Mouse (Mus musculus) skeletal muscle tissue, postnatal 0 days (tissue): Measurements from ENCODE around the gene Hcrt. TPM values are rescaled to one million over a fixed set of nuclear protein-coding genes. Genes with fewer than 3 reads are reported as not detected.

ENCODE experiments used
- polyA plus RNA-seq: library from polyadenylated mRNA; unstranded; fragments of >200 nt; fragmentation: Nextera tagmentation; extraction: Ambion mirVana; gene quantifications from 2 replicates; pipeline ENCODE4 v1.2.1, GENCODE M21; 2015

Hcrt gene
- 0.36 TPM in 1 of 2 replicates, not detected in the other for polyA plus RNA-seq

GRCm38 (mm10) chr11:100762831-100763230 lies at the start of gene Hcrt:
TSS of gene Hcrt (minus strand) at chr11:100762931.

DNA sequence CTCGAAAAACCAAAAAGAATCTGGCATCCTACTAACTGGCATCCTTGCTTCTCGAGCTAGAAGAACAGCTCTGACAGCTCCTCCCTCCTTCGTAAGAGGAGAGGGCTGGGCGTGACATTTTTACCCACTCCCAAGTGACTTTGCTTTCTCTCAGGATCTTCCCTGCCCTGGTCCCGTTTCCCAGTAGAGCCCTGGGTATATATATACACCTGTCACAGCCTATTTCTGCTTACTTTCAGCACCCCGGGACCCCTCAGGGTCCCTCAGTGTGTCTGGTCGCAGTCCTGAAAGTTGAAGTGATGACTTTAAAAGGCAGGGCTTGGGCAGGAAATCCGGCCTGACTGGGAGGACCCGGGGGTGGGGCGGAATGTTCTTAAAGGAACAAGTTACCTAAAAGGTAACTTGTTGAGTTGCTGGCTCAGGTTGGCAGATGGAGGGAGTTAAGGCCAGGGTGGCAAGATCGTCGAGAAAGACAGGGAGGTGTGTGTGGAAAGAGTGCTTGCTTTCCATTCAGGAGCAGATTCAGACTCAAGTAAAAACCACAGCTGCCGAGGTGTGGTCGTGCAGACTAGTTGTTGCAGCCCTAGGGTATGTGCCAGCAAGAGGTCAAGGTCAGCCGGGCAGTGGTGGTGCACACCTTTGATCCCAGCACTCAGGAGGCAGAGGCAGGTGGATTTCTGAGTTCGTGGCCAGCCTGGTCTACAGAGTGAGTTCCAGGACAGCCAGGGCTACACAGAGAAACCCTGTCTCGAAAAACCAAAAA lies 8.1 kb upstream of the Hcrt start, which contains the start of gene Ghdc:
Ghdc (minus strand) TSS at position 312 of the 763 bp plus-strand sequence.

GRCm38 (mm10) chr11:100759611-100760233 lies 3.0 kb downstream of the Hcrt start, which contains the start of gene Kcnh4:
TSS of gene Kcnh4 (minus strand) at chr11:100759942.

DNA sequence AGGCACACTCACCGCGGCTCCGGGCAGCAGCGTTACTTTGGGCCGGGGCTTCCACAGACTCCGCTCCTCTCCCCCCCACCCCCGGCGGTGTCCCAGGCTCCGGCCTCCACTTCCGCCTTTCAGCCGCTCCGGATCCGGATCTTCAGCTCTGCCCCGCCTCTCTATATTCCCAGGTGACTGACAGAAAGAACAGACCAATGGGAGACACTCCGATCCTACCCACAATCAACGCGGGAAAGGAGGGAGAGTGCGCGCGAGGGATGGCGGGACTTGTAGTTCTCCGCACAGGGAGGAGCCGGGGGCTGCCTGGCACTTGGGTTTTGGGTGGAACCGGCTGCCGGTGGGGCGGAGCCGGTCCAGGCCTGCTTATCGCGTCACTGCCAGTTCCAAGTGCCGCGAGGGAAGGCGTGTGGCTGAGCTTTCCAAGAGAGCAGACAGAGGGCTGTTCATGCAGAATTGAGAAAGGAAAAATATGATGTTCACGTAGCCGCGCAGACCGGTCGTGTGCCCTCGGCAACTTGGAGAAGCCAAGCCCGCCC lies 24.6 kb downstream of the Hcrt start, which contains the start of gene Rab5c:
Rab5c (minus strand) TSS at position 150 of the 539 bp plus-strand sequence.

DNA sequence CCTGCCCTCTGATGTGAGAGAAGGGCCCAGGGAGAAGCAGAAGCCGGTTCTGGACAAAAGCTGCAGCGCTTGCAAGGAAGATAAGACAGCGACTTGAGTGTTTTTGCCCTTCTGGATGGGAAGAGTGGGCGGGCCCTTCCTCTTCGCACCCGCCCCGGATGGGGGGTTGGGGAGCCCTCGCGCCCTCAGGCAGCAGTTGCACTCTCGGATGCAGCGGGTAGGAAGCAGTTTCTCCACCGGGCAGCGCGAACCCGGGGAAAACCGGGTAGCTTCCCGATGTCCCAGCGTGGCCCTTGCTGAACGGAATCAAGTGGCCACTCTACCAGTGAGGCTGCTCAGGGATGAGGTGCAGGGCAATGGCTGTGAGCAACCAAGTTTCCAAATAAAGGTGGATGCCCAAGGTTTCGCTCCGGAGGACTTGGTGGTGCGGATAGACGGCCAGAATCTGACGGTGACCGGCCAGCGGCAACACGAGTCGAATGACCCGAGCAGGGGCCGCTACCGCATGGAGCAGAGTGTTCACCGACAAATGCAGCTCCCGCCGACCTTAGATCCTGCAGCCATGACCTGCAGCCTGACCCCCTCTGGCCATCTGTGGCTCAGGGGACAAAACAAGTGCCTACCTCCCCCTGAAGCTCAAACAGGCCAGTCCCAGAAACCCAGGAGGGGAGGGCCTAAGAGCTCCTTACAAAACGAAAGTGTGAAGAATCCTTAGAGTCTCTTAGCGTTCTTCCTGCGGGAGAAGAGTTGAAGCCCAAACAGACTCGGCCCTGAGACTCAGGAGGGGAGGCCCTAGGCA lies 48.8 kb downstream of the Hcrt start, which contains the start of gene Hspb9:
Hspb9 (plus strand) TSS at position 116 of the 799 bp plus-strand sequence.

GRCm38 (mm10) chr11:100711783-100712615 lies 50.7 kb downstream of the Hcrt start, which contains the start of gene Kat2a:
TSS of gene Kat2a (minus strand) at chr11:100712465.

Other genes with a start within 250 kb of the Hcrt start
- gene Acly, start 234.9 kb downstream of the Hcrt start, polyA plus RNA-seq, result 19.8 and 22.8 TPM in 2 replicates
- gene Ttc25, start 217.3 kb downstream of the Hcrt start, polyA plus RNA-seq, result 0.37 TPM in 2 replicates
- 39.3 and 40.3 TPM in 2 replicates for gene Cnp, start 188.0 kb downstream of the Hcrt start, polyA plus RNA-seq
- gene Nkiras2, start 143.7 kb downstream of the Hcrt start, polyA plus RNA-seq, result 53.4 and 53.7 TPM in 2 replicates
- 161 and 168 TPM in 2 replicates for gene Dnajc7, start 142.8 kb downstream of the Hcrt start, polyA plus RNA-seq
- gene Zfp385c, start 70.5 kb downstream of the Hcrt start, polyA plus RNA-seq, result 1.5 and 1.7 TPM in 2 replicates
- gene Dhx58, start 58.7 kb downstream of the Hcrt start, polyA plus RNA-seq, result 2.6 and 3.5 TPM in 2 replicates
- gene Kat2a, start 50.5 kb downstream of the Hcrt start, polyA plus RNA-seq, result 17.1 and 18.1 TPM in 2 replicates
- 0.26 TPM in 1 of 2 replicates, not detected in the other for gene Hspb9, start 49.1 kb downstream of the Hcrt start, polyA plus RNA-seq
- 11.6 and 13.6 TPM in 2 replicates for gene Rab5c, start 24.7 kb downstream of the Hcrt start, polyA plus RNA-seq
- gene Kcnh4, start 3.0 kb downstream of the Hcrt start, polyA plus RNA-seq, result 0.04 TPM in 1 of 2 replicates, not detected in the other
- 5.0 and 5.9 TPM in 2 replicates for gene Ghdc, start 8.0 kb upstream of the Hcrt start, polyA plus RNA-seq
- gene Stat5b, start 87.8 kb upstream of the Hcrt start, polyA plus RNA-seq, result 36.5 and 40.3 TPM in 2 replicates
- 25.2 and 26.7 TPM in 2 replicates for gene Stat5a, start 96.4 kb upstream of the Hcrt start, polyA plus RNA-seq
- gene Stat3, start 176.6 kb upstream of the Hcrt start, polyA plus RNA-seq, result 62.7 and 67.5 TPM in 2 replicates
- 419 and 508 TPM in 2 replicates for gene Cavin1, start 208.0 kb upstream of the Hcrt start, polyA plus RNA-seq
- 36.1 and 37.8 TPM in 2 replicates for gene Atp6v0a1, start 246.5 kb upstream of the Hcrt start, polyA plus RNA-seq